Mouse (Mus musculus) bone marrow macrophage, adult 2 months (primary cell): Measurements from ENCODE around the gene Btbd2. TPM values are rescaled to one million over a fixed set of nuclear protein-coding genes. Genes with fewer than 3 reads are reported as not detected.

Experiments
- H3K27ac ChIP-seq: 2 replicates; pipeline ENCODE4 v1.5.1; 2012; ENCODE audit warnings: low read depth, low read length; ENCODE audit not compliant: insufficient read depth
- H3K4me1 ChIP-seq: 2 replicates; pipeline ENCODE4 v1.6.1; 2012; ENCODE audit warnings: low read length; ENCODE audit not compliant: control insufficient read depth, insufficient read depth
- H3K4me3 ChIP-seq: 2 replicates; pipeline ENCODE4 v1.5.1; 2012; ENCODE audit warnings: mild to moderate bottlenecking, low read length, moderate library complexity; ENCODE audit not compliant: insufficient read depth
- CTCF ChIP-seq: IDR thresholded peaks from 2 replicates; pipeline ENCODE4 v1.5.1; 2012; ENCODE audit warnings: low read depth, mild to moderate bottlenecking, low read length, moderate library complexity
- POLR2A ChIP-seq: IDR thresholded peaks from 2 replicates; pipeline ENCODE4 v1.6.1; 2012; ENCODE audit warnings: mild to moderate bottlenecking, low read depth, low read length, borderline replicate concordance
- polyA plus RNA-seq: library from polyadenylated mRNA; stranded (reverse); fragments of >200 nt; gene quantifications from 2 replicates; pipeline ENCODE4 v1.2.4, GENCODE M21; 2012; ENCODE audit not compliant: missing spikeins, insufficient read depth, insufficient read length

Gene Btbd2
- polyA plus RNA-seq, 1 experiment, result 22.7 TPM

GRCm38 (mm10) chr10:80646936-80647335, 9.9 kb downstream of the Btbd2 start:
- Histone ChIP-seq H3K27ac (no peak overlapping the region), H3K4me3 (no peak overlapping the region), H3K4me1 (no peaks in the 10 kb centered on the region)
- TF ChIP-seq POLR2A (no peak), CTCF (no peak)

- no peaks in the 10 kb centered on the region for H3K4me1 ChIP-seq
- TF ChIP-seq CTCF (no peak), POLR2A (no peak)
- no peak overlapping the region for H3K4me3 ChIP-seq
- H3K27ac ChIP-seq, result no peak overlapping the region
Observed at GRCm38 (mm10) chr10:80635345-80635744, 21.5 kb downstream of the Btbd2 start.

- H3K4me3 ChIP-seq, result no peak overlapping the region
- H3K27ac ChIP-seq, result no peak overlapping the region
- TF ChIP-seq CTCF, result no peak
- no peak for TF ChIP-seq POLR2A
- peaks cover 4% of the 10 kb centered on the region; the same call in 1 of the 2 replicates for H3K4me1 ChIP-seq
Observed at GRCm38 (mm10) chr10:80628925-80629324, 27.9 kb downstream of the Btbd2 start.

GRCm38 (mm10) chr10:80627685-80628084, 29.2 kb downstream of the Btbd2 start:
- Histone ChIP-seq H3K4me1 (peaks cover 4% of the 10 kb centered on the region; the same call in 1 of the 2 replicates), H3K4me3 (no peak overlapping the region), H3K27ac (no peak overlapping the region)
- TF ChIP-seq POLR2A, result no peak
- TF ChIP-seq CTCF, result no peak

GRCm38 (mm10) chr10:80625764-80626163, 31.1 kb downstream of the Btbd2 start:
- no peak overlapping the region for H3K27ac ChIP-seq
- peaks cover 9% of the 10 kb centered on the region for H3K4me1 ChIP-seq
- no peak overlapping the region for H3K4me3 ChIP-seq
- TF ChIP-seq POLR2A, result no peak
- no peak for TF ChIP-seq CTCF

- Histone ChIP-seq H3K27ac (peak overlapping the region; percentile 79), H3K4me3 (peak overlapping the region; percentile 79), H3K4me1 (peaks cover 9% of the 10 kb centered on the region)
- TF ChIP-seq POLR2A (0 out of 2 replicates have a peak, but pooled peaks have one; percentile 29), CTCF (no peak)
Observed at GRCm38 (mm10) chr10:80623457-80624191, 33.2 kb downstream of the Btbd2 start.

- Histone ChIP-seq H3K27ac (peak within 1 kb of the TSS; percentile 83), H3K4me1 (peaks cover 16% of the 10 kb centered on the region), H3K4me3 (peak within 1 kb of the TSS; percentile 79)
- TF ChIP-seq POLR2A, result no peak
- TF ChIP-seq CTCF, result no peak
Observed at GRCm38 (mm10) chr10:80622661-80623456, 34.0 kb downstream of the Btbd2 start, which contains the start of gene Csnk1g2. Gene Csnk1g2, plus strand, starts transcription at chr10:80622838.

- TF ChIP-seq POLR2A (no peak), CTCF (no peak)
- Histone ChIP-seq H3K27ac (peak overlapping the region; percentile 83), H3K4me3 (peak overlapping the region; percentile 65), H3K4me1 (peaks cover 23% of the 10 kb centered on the region)
Observed at GRCm38 (mm10) chr10:80621940-80622660, 34.8 kb downstream of the Btbd2 start.

GRCm38 (mm10) chr10:80621690-80621939, 35.3 kb downstream of the Btbd2 start:
- peaks cover 24% of the 10 kb centered on the region for H3K4me1 ChIP-seq
- peak overlapping the region; percentile 65 for H3K4me3 ChIP-seq
- TF ChIP-seq CTCF (no peak), POLR2A (no peak)
- peak overlapping the region; percentile 83 for H3K27ac ChIP-seq
